Mouse (Mus musculus): Measurements from ENCODE around the gene Herc3.
"Not testable (repeated sequence)": the region's sequence is repeated elsewhere in the genome, so short reads cannot be mapped to it uniquely, and the experiment has no call there.

Herc3 gene

GRCm38 (mm10) chr6:58831232-58832009 is at the start of gene Herc3:
Gene Herc3, plus strand, starts transcription at chr6:58831465.
- DNase-seq, result peak; percentile 88

- DNase-seq, result no peak
Measured at GRCm38 (mm10) chr6:58801394-58801793, 29.9 kb upstream of the Herc3 start.

GRCm38 (mm10) chr6:58814381-58814780 is 16.9 kb upstream of the Herc3 start:
- DNase-seq, result no peak

GRCm38 (mm10) chr6:58817037-58817436 is 14.2 kb upstream of the Herc3 start:
- DNase-seq, result not testable (repeated sequence)

GRCm38 (mm10) chr6:58825619-58826018 is 5.6 kb upstream of the Herc3 start:
- no peak for DNase-seq

DNA sequence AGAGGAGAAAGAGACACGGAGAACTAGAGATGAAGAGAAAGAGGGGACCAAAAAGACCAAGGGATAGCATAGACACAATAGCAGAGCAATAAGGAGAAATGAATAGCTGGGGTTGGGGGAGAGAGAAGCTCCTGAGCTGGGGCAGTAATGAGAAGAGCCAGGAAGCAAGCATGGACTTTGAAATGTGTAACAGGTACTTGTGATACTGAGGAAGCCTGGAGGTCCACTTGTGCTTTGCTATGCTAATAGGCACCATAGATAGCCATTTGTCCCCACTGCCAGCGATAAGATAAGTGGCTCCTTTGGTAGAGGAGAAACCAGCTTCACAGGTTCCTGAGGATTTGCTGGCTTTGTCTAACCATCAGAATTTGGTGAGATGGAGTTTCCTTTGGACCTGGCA is 5.2 kb upstream of the Herc3 start:
- DNase-seq, result no peak

DNA sequence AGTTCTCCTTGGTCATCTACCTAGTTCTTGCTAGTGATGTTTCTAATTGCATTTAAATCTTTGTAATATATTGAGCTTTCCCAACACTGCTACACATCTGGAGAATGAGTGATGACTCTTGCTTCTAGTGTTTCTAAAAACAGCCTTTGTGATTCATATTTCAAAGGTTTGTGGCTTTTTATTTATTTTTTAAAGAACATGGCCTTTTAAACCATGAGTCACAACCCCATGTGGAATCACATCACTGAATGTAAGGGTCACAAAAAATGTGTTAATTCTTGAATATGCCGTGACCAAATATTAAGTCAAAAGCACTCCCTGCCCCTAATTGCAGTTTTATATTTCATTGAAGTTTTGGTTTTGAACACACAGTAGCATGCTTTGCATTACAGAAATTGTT is 2.7 kb upstream of the Herc3 start:
- DNase-seq, result no peak

DNA sequence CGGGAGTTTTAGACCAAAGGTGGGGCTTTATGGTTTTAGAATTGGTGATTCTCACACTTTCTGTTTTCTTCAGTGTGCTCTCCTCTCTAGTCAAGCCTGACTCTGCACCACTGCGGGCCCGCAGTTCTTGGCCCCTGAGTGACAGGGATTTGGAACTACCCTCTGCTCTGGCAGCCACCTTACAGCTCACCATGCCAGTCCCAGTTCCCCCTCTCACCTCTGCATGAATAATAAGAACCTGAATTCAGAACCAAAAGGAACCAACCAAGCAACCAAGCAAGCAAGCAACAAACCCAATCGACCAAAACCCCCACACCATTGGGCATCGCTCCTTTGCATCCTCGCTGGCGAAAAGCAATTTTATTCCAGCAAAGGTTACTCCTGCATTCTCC is 429 bp upstream of the Herc3 start:
- DNase-seq, result no peak

DNA sequence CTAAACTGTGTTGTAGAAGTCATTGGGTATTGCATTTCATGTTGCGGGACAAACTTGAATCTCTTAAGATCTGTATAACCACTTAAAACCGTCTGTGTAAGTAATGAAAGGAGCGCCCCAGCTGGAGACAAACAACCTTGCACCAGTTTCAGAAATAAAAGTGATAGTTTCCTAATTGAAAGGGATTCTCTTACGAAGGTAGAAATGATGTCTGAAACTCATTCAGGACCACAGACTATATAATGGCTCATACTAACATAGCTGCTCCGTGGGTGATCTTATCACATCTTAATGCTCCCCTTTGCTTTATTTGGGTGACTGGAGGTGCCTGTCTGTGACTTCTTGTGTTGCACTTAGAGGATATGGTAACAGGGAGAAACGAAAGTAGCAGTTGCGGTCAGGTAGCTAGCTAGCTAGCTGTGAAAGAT is 1.3 kb downstream of the Herc3 start:
- no peak for DNase-seq

GRCm38 (mm10) chr6:58834470-58834869 is 3.2 kb downstream of the Herc3 start:
- DNase-seq, result no peak

- no peak for DNase-seq
Measured at GRCm38 (mm10) chr6:58835591-58835990, 4.3 kb downstream of the Herc3 start.

DNA sequence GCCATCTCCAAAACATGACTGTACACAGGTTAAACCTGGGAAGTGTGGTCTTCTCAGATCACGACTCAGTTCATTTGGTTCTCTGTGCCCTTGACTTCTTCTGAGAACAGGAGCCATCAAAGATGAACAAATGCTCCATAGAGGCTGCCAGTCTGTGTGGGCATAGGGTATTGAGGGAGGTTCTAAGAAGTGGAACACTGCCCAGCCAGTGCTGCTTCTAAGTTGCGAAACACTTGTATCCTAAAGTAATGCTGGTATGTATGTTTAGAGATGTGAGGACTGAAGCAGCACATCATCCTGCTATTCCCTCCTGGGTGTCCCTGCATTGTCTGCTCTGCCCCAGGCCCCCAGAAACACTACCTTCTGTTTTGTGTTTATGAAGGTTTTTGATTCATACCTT is 5.2 kb downstream of the Herc3 start:
- DNase-seq, result no peak

- no peak for DNase-seq
Measured at GRCm38 (mm10) chr6:58837917-58838316, 6.7 kb downstream of the Herc3 start.

DNA sequence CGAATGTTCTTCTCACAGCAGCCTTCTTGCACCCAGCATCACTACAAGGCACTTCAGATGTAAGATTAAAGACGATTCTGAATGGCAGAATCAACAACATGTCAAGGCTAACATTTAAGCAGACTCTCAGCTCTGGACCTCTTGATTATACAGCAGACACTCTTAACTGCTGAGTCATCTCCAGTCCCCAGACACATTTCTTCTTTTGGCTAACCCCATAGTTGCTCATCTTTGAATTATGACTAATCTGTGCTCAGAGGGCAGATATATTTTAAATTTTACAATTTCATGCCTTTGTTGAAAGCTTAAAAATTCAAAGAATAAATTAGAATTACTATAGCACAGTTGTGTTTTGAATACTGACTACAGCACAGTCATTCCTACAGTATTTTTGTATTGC is 9.9 kb downstream of the Herc3 start:
- no peak for DNase-seq

GRCm38 (mm10) chr6:58842186-58842585 is 10.9 kb downstream of the Herc3 start:
- no peak for DNase-seq

DNA sequence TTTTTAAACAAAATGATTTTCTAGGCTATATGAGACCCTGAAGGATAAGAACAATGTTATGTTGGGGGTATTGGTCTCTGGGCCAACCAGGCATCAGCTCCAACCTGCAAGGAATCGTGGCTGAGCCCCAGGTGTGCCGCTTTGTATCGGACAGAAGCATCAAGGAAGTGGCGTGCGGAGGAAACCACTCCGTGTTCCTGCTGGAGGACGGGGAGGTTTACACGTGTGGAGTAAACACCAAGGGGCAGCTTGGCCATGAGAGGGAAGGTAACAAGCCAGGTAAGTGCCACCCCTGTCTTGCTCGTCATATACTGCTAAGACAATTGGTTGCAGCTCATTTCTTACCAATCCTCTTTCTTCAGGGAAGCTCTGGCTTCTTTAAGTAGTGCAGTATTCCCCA is 12.3 kb downstream of the Herc3 start:
- DNase-seq, result no peak

GRCm38 (mm10) chr6:58844188-58844822 is 13.0 kb downstream of the Herc3 start:
- DNase-seq, result no peak

DNA sequence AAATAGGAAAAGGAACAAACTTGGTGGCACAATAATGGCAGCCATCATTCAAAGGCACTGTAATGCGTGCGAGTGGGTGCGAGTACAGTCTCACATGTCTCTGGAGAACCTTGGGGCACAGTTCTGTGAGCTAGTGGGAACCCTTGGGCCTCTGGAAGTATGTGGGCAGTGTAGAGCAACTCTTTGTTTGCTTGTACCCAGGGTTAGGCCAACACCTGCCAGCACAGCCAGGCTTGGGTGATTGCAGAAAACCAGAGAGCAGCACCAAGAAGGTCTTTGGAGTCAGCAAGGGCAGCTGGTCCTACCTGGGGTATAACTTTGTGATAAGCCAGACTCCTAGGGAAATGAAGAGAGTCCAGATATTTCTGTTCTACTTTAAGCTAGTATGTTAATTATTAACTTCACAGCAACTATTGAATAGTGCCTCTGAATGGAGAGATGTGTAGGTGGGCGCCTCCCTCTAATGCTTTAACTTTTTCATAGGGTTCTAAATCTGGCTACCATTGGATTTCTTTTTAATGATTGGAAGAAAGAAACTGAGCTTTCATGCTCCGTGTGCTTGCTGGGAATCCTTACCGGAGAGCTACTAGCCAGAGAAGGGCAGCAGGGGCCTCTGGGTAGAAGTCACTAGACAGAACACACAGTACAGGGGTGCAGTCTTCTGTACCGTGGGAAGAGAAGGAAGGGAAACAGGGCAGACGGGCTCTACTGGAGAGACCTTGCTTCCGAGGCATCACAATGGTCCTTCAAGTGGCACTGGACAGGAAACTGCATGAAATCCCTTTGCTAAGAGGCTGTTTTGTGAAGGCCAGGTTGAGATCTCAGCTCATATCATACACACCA is 15.8 kb downstream of the Herc3 start:
- DNase-seq, result no peak

DNA sequence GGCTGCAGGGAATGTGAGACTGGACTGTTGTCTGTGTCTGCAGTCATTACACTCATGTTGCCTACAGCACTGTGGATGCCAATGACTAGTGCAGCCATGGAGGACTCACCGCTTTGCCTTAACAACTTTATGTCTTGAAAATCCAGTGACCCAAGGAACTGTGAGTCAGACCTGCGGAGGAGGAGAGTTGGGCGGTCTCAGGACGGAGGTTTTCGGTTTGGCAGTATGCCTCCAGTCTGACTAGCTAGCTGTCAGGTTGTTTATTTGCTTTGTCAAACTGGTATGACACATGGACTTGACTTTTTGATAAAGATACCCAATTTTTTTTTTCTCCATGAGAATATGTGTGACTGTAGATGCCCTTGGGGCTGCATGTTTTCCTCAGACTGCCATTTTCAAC is 16.6 kb downstream of the Herc3 start:
- DNase-seq, result no peak

DNA sequence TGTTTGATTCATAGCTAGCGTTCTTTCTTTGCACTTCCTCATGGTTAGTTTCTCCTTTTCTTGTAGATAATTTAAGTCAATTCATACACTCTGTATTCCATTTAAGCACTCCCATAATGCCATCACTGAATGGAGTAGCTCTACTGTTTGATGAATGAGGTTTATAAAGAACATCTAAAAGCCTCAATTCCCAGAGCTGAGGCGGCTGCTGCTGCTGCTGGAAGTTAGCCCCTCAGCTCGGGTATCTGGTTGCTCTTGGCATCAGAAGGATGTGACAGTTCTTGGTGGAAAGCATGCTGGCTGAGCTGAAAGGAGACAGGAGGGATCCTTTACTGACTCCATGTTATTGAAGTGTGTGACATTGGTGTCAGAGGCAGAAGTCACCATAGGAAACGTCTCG is 18.1 kb downstream of the Herc3 start:
- no peak for DNase-seq

DNA sequence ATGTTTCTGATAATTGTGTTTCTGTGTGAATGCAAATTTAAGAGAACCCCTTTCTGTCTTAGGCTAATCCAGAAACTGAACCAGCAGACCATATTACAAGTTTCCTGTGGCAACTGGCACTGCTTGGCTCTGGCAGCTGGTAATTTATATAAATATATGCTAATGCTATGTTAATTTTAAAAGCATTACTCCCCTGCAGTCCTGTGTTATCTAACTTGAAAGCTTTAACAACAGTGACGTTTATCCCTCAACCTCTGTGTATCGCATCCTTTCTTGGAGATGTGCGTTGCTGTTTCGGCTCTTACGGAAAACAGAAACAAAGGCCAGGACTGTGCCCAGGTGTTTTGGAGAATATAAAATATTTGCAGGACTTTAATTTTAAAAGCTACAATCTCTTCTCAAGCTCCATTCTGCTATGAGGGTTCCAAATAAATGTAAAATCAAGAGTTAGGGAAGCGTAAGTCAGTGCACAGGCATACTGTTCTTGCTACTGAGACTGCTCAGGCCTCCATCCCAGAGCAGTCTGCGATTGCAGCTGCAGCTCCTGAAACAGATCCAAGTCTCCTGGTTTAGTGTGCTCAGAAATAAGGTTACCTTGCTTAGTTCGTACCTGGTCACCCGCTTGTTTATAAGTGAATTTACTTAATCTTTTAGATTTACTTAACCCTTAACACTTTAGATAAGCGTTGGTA is 24.6 kb downstream of the Herc3 start:
- no peak for DNase-seq

GRCm38 (mm10) chr6:58856494-58856893 is 25.2 kb downstream of the Herc3 start:
- DNase-seq, result no peak

DNA sequence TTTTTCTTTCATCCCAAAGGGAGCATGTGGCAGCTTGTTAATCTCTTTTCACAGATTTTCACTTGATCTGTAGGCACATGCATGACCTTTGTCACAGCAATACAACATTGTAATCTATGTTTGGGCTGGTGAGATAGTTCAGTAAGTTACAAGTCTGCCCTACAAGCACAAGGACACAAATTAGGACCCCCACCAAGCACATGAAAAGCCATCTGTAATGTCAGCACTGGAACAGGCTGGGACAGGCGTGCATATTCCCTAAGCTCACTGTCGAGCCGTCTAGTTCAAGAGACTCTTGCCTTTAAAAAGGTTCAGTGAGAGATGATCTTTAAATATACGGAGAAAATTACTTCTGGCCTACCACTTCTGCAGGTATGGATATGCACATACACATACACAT is 28.3 kb downstream of the Herc3 start:
- DNase-seq, result no peak
